Mouse (Mus musculus) heart, postnatal 0 days (tissue): ENCODE results near the gene St3gal3.

Experiments used
- CTCF ChIP-seq: IDR thresholded peaks from 2 replicates; pipeline ENCODE4 v1.5.1; 2016; ENCODE audit warnings: antibody characterized with exemption, control low read depth, low read depth
- EP300 ChIP-seq: IDR thresholded peaks from 2 replicates; pipeline ENCODE4 v1.6.1; 2016; ENCODE audit warnings: antibody characterized with exemption, low read depth

DNA sequence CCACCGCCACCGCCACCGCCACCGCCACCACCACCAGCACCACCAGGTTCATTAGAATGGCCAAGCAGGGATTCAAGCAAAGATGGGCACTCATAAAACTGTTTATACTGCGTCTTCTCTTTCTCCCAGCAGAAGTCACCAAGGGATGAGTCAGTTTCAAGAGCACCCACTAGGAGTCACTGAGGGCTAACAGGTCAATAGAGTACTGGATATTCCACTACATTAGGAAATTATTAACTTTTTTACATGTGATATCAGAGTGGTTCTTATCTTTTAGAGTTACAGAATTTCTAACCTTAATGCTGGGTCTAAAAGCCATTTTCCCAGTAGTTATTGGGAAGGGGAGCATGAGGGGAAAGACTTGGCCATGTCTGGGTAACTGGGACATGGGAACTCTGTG, 197.8 kb downstream of the St3gal3 start:
- TF ChIP-seq CTCF (peak; percentile 28; the same call in 1 of the 2 replicates), EP300 (no peak)
